Mouse (Mus musculus) large intestine, adult 2 months (tissue): ENCODE measurements at regions not wholly inside any gene's neighbourhood (a gene's known extent, or its start where the extent isn't known, plus 50 kb on each side); places are given as distances from the start of the nearest gene placed in this dataset.

Source experiments
- DNase-seq: peaks from one replicate; pipeline ENCODE4 v3.0.0-alpha.2; 2012; ENCODE audit warnings: low read depth, low spot score
- WGBS: fragments of 180-500 bp; shearing (Covaris S2); methylation state at CpG from one replicate; pipeline ENCODE4 v1.1.7; 2018; 5-methylcytosine and 5-hydroxymethylcytosine counted together

- WGBS, result 67% methylated on average over 5 of the region's 5 CpGs
- DNase-seq, result no peak
Measured at GRCm38 (mm10) chr16:50863565-50863964, 272.6 kb upstream of the Ccdc54 start.

GRCm38 (mm10) chr16:50859513-50859912, 268.6 kb upstream of the Ccdc54 start:
- 92% methylated on average over 1 of the region's 1 CpGs for WGBS
- no peak for DNase-seq

GRCm38 (mm10) chr16:50852081-50852480, 261.1 kb upstream of the Ccdc54 start:
- WGBS, result 76% methylated on average over 5 of the region's 5 CpGs
- no peak for DNase-seq

- DNase-seq, result no peak
Measured at GRCm38 (mm10) chr16:50847693-50848092, 256.7 kb upstream of the Ccdc54 start.

GRCm38 (mm10) chr16:50846505-50846904, 255.6 kb upstream of the Ccdc54 start:
- WGBS, result 53% methylated on average over 4 of the region's 4 CpGs
- DNase-seq, result no peak

More at GRCm38 (mm10) chr16:50847693-50848092, 256.7 kb upstream of the Ccdc54 start:
- WGBS, result 14% methylated on average over 2 of the region's 2 CpGs

- peak; percentile 4 for DNase-seq
Measured at GRCm38 (mm10) chr16:50841677-50842580, 251.0 kb upstream of the Ccdc54 start.

GRCm38 (mm10) chr16:50841205-50841604, 250.3 kb upstream of the Ccdc54 start:
- DNase-seq, result no peak
- WGBS, result 60% methylated on average over 10 of the region's 10 CpGs

More at GRCm38 (mm10) chr16:50841677-50842580, 251.0 kb upstream of the Ccdc54 start:
- 48% methylated on average over 15 of the region's 15 CpGs for WGBS

- no peak for DNase-seq
- WGBS, result 69% methylated on average over 9 of the region's 9 CpGs
Measured at GRCm38 (mm10) chr16:50839665-50840064, 248.7 kb upstream of the Ccdc54 start.

- DNase-seq, result no peak
- WGBS, result 83% methylated on average over 9 of the region's 9 CpGs
Measured at GRCm38 (mm10) chr16:50837416-50837815, 246.5 kb upstream of the Ccdc54 start.

GRCm38 (mm10) chr16:50836457-50836856, 245.5 kb upstream of the Ccdc54 start:
- no peak for DNase-seq
- 55% methylated on average over 4 of the region's 4 CpGs for WGBS

- DNase-seq, result no peak
- 93% methylated on average over 2 of the region's 2 CpGs for WGBS
Measured at GRCm38 (mm10) chr16:50833357-50833756, 242.4 kb upstream of the Ccdc54 start.

- no peak for DNase-seq
- 48% methylated on average over 7 of the region's 7 CpGs for WGBS
Measured at GRCm38 (mm10) chr16:50822352-50822751, 231.4 kb upstream of the Ccdc54 start.

- DNase-seq, result no peak
- WGBS, result 10% methylated on average over 4 of the region's 4 CpGs
Measured at GRCm38 (mm10) chr16:50814626-50815025, 223.7 kb upstream of the Ccdc54 start.

GRCm38 (mm10) chr16:50799145-50799794, 208.3 kb upstream of the Ccdc54 start:
- 40% methylated on average over 10 of the region's 10 CpGs for WGBS
- no peak for DNase-seq

GRCm38 (mm10) chr16:50798095-50798494, 207.1 kb upstream of the Ccdc54 start:
- no peak for DNase-seq
- WGBS, result 53% methylated on average over 6 of the region's 6 CpGs

- DNase-seq, result no peak
- 77% methylated on average over 2 of the region's 2 CpGs for WGBS
Measured at GRCm38 (mm10) chr16:50792960-50793359, 202.0 kb upstream of the Ccdc54 start.

GRCm38 (mm10) chr16:50792506-50792905, 201.6 kb upstream of the Ccdc54 start:
- WGBS, result 68% methylated on average over 2 of the region's 2 CpGs
- no peak for DNase-seq

- no peak for DNase-seq
Measured at GRCm38 (mm10) chr16:50788702-50789101, 197.7 kb upstream of the Ccdc54 start.

GRCm38 (mm10) chr16:50786199-50786598, 195.2 kb upstream of the Ccdc54 start:
- no peak for DNase-seq
- 78% methylated on average over 3 of the region's 3 CpGs for WGBS

More at GRCm38 (mm10) chr16:50788702-50789101, 197.7 kb upstream of the Ccdc54 start:
- 88% methylated on average over 4 of the region's 4 CpGs for WGBS

GRCm38 (mm10) chr16:50785384-50785783, 194.4 kb upstream of the Ccdc54 start:
- 44% methylated on average over 1 of the region's 1 CpGs for WGBS
- DNase-seq, result no peak
